Mouse (Mus musculus) megakaryocyte, embryonic 14.5 days (primary cell): ENCODE data around the gene Pklr.

Source experiments
- FLI1 ChIP-seq: IDR thresholded peaks from 2 replicates; pipeline ENCODE4 v1.6.1; 2012; ENCODE audit warnings: low read length, inconsistent platforms, mixed read lengths
- GATA1 ChIP-seq: IDR thresholded peaks from 3 replicates; pipeline ENCODE4 v1.6.1; 2012; ENCODE audit warnings: mixed read lengths, low read length, inconsistent platforms, borderline replicate concordance

DNA sequence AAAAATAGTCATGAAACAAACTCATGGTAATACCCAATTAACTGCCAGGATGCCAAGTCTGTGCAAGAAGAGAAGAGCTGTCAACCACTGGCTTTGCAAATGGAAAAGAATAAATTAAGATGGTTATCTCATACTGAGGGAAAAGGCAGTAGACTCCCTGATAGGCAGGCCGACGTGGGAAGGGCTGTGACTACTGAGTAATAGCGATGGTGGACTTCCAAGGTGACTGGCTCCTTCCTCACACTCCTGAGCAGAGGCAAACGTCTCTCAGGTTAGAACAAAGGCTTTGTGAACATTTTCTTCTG is 32.7 kb upstream of the Pklr start:
- no peak for TF ChIP-seq GATA1
- no peak for TF ChIP-seq FLI1
